Mouse (Mus musculus) right cerebral cortex, postnatal 14 days (tissue): ENCODE data around the gene Plxna4.
"Not testable (repeated sequence)": the region's sequence is repeated elsewhere in the genome, so short reads cannot be mapped to it uniquely, and the experiment has no call there.

ENCODE experiments used
- DNase-seq: peaks from one replicate; pipeline ENCODE4 v3.0.0; 2022

Plxna4 gene

GRCm38 (mm10) chr6:32533962-32534740, 53.8 kb downstream of the Plxna4 start:
- no peak for DNase-seq

- no peak for DNase-seq
Observed at GRCm38 (mm10) chr6:32528081-32528570, 59.9 kb downstream of the Plxna4 start.

- no peak for DNase-seq
Observed at GRCm38 (mm10) chr6:32527518-32527917, 60.5 kb downstream of the Plxna4 start.

- no peak for DNase-seq
Observed at GRCm38 (mm10) chr6:32526762-32527161, 61.2 kb downstream of the Plxna4 start.

GRCm38 (mm10) chr6:32520097-32520496, 67.9 kb downstream of the Plxna4 start:
- DNase-seq = no peak

- no peak for DNase-seq
Observed at GRCm38 (mm10) chr6:32518617-32519016, 69.4 kb downstream of the Plxna4 start.

GRCm38 (mm10) chr6:32514096-32514495, 73.9 kb downstream of the Plxna4 start:
- no peak for DNase-seq

- no peak for DNase-seq
Observed at GRCm38 (mm10) chr6:32512010-32512409, 76.0 kb downstream of the Plxna4 start.

GRCm38 (mm10) chr6:32510924-32511323, 77.1 kb downstream of the Plxna4 start:
- DNase-seq = no peak

GRCm38 (mm10) chr6:32510491-32510890, 77.5 kb downstream of the Plxna4 start:
- DNase-seq = no peak

GRCm38 (mm10) chr6:32509046-32509445, 78.9 kb downstream of the Plxna4 start:
- no peak for DNase-seq

- no peak for DNase-seq
Observed at GRCm38 (mm10) chr6:32504963-32505362, 83.0 kb downstream of the Plxna4 start.

GRCm38 (mm10) chr6:32501186-32501585, 86.8 kb downstream of the Plxna4 start:
- not testable (repeated sequence) for DNase-seq

GRCm38 (mm10) chr6:32498106-32498505, 89.9 kb downstream of the Plxna4 start:
- DNase-seq = no peak

GRCm38 (mm10) chr6:32496109-32496508, 91.9 kb downstream of the Plxna4 start:
- no peak for DNase-seq

- no peak for DNase-seq
Observed at GRCm38 (mm10) chr6:32495532-32495931, 92.5 kb downstream of the Plxna4 start.

- DNase-seq = no peak
Observed at GRCm38 (mm10) chr6:32493557-32493956, 94.4 kb downstream of the Plxna4 start.

GRCm38 (mm10) chr6:32487121-32487520, 100.9 kb downstream of the Plxna4 start:
- no peak for DNase-seq

GRCm38 (mm10) chr6:32482469-32482868, 105.5 kb downstream of the Plxna4 start:
- no peak for DNase-seq

GRCm38 (mm10) chr6:32480741-32481140, 107.3 kb downstream of the Plxna4 start:
- DNase-seq = no peak

- no peak for DNase-seq
Observed at GRCm38 (mm10) chr6:32479765-32480164, 108.2 kb downstream of the Plxna4 start.

GRCm38 (mm10) chr6:32479193-32479758, 108.7 kb downstream of the Plxna4 start:
- peak; percentile 57 for DNase-seq

- peak; percentile 25 for DNase-seq
Observed at GRCm38 (mm10) chr6:32475958-32476357, 112.0 kb downstream of the Plxna4 start.

GRCm38 (mm10) chr6:32472062-32472461, 115.9 kb downstream of the Plxna4 start:
- no peak for DNase-seq
